Mouse (Mus musculus): Measurements from ENCODE around the gene Rbpms2.

Gene Rbpms2

GRCm38 (mm10) chr9:65629025-65629766 is at the start of gene Rbpms2:
Rbpms2 (plus strand) TSS chr9:65629648.
- TF ChIP-seq GATA4 (IDR thresholded peaks at IDR 0.05; ENCODE audit: insufficient replicate concordance, low read length): no peak

GRCm38 (mm10) chr9:65579781-65580371 is 49.6 kb upstream of the Rbpms2 start, which contains the start of gene Plekho2:
Plekho2 (minus strand) TSS chr9:65580040.
- TF ChIP-seq GATA4 (IDR thresholded peaks at IDR 0.05; ENCODE audit: insufficient replicate concordance, low read length): no peak

- no peak for TF ChIP-seq GATA4 (IDR thresholded peaks at IDR 0.05; ENCODE audit: insufficient replicate concordance, low read length)
Observed at GRCm38 (mm10) chr9:65580401-65581256, 48.8 kb upstream of the Rbpms2 start.

GRCm38 (mm10) chr9:65583045-65583444 is 46.4 kb upstream of the Rbpms2 start:
- no peak for TF ChIP-seq GATA4 (IDR thresholded peaks at IDR 0.05; ENCODE audit: insufficient replicate concordance, low read length)

- no peak for TF ChIP-seq GATA4 (IDR thresholded peaks at IDR 0.05; ENCODE audit: insufficient replicate concordance, low read length)
Observed at GRCm38 (mm10) chr9:65586406-65587269, 42.8 kb upstream of the Rbpms2 start, which contains the start of gene Pif1. Pif1 (plus strand) TSS chr9:65587160.

GRCm38 (mm10) chr9:65587270-65587572 is 42.2 kb upstream of the Rbpms2 start:
- TF ChIP-seq GATA4 (IDR thresholded peaks at IDR 0.05; ENCODE audit: insufficient replicate concordance, low read length): no peak

GRCm38 (mm10) chr9:65587573-65588358 is 41.7 kb upstream of the Rbpms2 start:
- TF ChIP-seq GATA4 (IDR thresholded peaks at IDR 0.05; ENCODE audit: insufficient replicate concordance, low read length): no peak

- TF ChIP-seq GATA4 (IDR thresholded peaks at IDR 0.05; ENCODE audit: insufficient replicate concordance, low read length): no peak
Observed at GRCm38 (mm10) chr9:65589091-65589490, 40.4 kb upstream of the Rbpms2 start.

GRCm38 (mm10) chr9:65592721-65593120 is 36.7 kb upstream of the Rbpms2 start:
- no peak for TF ChIP-seq GATA4 (IDR thresholded peaks at IDR 0.05; ENCODE audit: insufficient replicate concordance, low read length)

GRCm38 (mm10) chr9:65593596-65593995 is 35.9 kb upstream of the Rbpms2 start:
- no peak for TF ChIP-seq GATA4 (IDR thresholded peaks at IDR 0.05; ENCODE audit: insufficient replicate concordance, low read length)

GRCm38 (mm10) chr9:65598765-65599249 is 30.6 kb upstream of the Rbpms2 start:
- TF ChIP-seq GATA4 (IDR thresholded peaks at IDR 0.05; ENCODE audit: insufficient replicate concordance, low read length): no peak

GRCm38 (mm10) chr9:65600951-65601350 is 28.5 kb upstream of the Rbpms2 start:
- TF ChIP-seq GATA4 (IDR thresholded peaks at IDR 0.05; ENCODE audit: insufficient replicate concordance, low read length): no peak

- no peak for TF ChIP-seq GATA4 (IDR thresholded peaks at IDR 0.05; ENCODE audit: insufficient replicate concordance, low read length)
Observed at GRCm38 (mm10) chr9:65603401-65604102, 25.9 kb upstream of the Rbpms2 start.
